Mouse (Mus musculus): ENCODE data around the gene Gpa33.
A peak's percentile ranks its signal among the peaks of the same experiment; 100 is the strongest.
"Not testable (repeated sequence)": the region's sequence is repeated elsewhere in the genome, so short reads cannot be mapped to it uniquely, and the experiment has no call there.

Gene Gpa33

DNA sequence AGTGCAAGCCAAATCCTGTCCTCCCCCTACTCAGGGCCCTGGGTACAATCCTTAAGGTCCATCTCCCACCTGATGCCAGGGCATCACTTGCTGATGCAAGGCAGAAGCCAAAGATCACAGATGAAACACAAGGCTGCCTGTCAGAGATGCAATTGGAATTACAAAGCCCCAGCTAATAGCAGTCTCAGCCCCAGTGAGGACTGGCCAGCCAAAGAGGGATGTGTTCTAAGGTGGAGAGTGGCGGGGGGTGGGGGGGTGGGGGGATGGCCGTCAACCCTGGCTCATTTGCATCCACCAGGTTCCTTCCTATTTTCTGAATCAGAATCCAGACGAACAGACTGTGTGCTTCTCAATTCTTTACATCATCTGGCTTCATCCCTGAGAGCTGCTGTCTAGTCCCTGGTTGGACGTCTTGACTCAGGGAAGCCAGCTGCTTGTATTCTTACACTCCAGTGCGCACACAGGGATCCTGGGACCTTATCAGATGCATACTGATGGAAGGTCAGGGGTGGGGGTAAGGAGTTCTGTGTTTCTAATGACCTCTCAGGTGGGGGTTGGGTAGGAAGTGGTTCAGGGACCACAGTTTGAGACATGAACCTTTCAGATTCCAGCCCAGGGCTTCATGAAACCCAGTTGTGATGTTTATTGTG lies 5.2 kb downstream of the Gpa33 start:
- DNase-seq (ENCODE audit: low spot score), result no peak

DNA sequence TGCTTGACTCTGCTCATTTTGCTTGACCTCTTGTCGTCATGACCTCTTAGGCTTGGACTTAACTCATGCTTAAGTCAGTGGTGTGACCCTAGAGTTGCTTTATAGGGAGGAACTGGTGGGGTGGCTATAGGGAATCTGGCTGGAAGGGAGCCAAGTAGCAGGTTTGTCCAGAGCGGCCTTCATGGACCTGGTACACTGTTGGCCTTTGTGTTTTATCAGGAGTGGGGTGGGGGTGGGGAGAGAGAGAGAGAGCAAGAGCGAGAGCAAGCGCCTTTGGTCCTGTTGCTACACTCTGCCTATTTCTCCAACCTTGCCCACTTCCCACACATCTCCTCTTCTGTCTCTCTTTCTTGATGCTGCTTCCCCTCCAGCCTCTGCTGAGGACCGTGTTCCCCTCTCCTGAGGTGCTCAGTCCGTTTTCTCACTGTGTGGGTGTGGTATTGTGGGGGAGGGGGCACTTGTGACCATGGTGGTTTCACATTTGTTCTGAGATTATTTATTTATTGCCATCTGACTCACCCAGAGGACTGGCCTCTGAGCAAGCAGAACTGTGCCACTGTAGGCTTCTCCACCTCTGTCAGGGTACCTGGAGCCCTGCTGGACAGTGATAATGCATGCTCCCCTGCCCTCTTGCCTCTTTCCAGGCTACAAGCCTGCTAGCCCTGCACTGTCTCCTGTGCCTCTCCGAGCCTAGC lies 7.4 kb downstream of the Gpa33 start:
- peak; percentile 59 for DNase-seq (ENCODE audit: low spot score)

GRCm38 (mm10) chr1:166138136-166138535 lies 8.1 kb downstream of the Gpa33 start:
- DNase-seq (ENCODE audit: low spot score), result peak; percentile 43

DNA sequence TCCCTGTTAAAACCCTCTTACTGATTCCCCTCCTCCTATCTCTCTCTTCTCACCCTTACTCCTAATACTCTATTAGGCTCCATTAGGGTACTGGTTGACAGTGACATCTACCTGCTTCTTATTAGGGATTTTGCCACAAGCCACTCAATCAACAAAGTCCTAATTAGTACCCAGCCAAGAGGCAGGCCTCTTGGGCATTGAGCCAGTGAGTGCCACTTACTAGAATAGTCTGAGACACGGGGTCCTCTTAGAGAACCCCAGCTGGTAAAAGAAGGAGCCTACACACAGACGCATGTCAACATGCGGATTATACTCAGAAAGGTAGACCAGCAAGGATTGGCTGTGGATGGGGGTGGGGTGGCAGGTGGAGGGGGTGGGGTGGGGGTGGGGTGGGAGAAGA lies 9.1 kb downstream of the Gpa33 start:
- no peak for DNase-seq (ENCODE audit: low spot score)

GRCm38 (mm10) chr1:166139620-166140184 lies 9.7 kb downstream of the Gpa33 start:
- DNase-seq (ENCODE audit: low spot score), result no peak

DNA sequence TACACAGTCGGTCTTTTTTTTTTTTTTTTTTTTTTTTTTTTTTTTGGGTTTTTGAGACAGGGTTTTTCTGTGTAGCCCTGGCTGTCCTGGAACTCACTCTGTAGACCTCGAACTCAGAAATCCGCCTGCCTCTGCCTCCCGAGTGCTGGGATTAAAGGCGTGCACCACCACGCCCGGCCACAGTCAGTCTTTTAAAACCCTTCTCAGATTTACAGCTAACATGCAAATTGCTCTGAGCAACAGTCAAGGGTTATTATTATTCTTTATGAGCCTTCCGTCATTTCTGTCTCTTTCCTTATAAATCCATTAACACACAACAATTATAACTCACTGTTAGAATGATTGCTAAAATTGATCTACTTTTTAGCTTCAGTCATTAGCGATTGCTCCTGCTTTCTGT lies 11.8 kb downstream of the Gpa33 start:
- DNase-seq (ENCODE audit: low spot score), result not testable (repeated sequence)

GRCm38 (mm10) chr1:166142369-166142768 lies 12.3 kb downstream of the Gpa33 start:
- no peak for DNase-seq (ENCODE audit: low spot score)

GRCm38 (mm10) chr1:166146626-166147025 lies 16.6 kb downstream of the Gpa33 start:
- no peak for DNase-seq (ENCODE audit: low spot score)

DNA sequence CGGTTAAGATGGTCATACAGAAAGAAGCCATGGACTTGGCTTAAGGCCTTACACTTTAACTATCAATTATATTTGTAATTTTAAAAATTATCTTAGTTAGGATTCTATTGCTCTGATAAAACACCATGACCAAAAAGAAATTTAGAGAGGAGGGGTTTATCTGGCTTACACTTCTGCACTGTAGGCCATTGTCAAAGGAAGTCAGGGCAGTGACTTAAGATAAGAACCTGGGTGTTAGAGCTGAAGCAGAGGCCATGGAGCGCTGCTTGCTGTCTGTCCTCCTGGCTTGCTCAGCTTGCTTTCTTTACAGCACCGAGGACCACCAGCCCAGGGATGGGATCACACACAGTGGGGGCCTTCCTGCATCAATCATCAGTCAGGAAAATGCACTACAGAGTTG lies 17.6 kb downstream of the Gpa33 start:
- DNase-seq (ENCODE audit: low spot score), result no peak

DNA sequence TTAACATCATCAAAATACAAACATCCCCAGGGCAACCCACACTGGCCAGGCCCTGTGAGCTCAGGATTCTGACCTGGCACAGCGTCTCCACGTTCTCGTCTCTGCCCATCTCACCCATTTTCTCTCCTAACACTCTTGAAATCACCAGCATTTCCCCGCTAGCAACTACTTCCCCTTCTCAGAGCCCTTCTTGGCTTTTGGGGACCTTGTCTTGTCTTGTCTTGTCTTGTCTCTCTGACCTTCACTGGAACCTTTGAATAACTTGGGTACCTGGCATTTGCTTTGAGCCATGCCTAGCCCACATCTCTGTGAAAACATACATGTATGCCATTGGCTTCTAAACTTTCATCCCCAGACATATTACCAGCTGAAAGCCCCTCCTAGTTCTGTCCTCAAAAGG lies 19.4 kb downstream of the Gpa33 start:
- DNase-seq (ENCODE audit: low spot score), result no peak

GRCm38 (mm10) chr1:166150035-166150434 lies 20.0 kb downstream of the Gpa33 start:
- no peak for DNase-seq (ENCODE audit: low spot score)

- no peak for DNase-seq (ENCODE audit: low spot score)
Observed at GRCm38 (mm10) chr1:166151341-166151740, 21.3 kb downstream of the Gpa33 start.

GRCm38 (mm10) chr1:166152034-166152433 lies 22.0 kb downstream of the Gpa33 start:
- no peak for DNase-seq (ENCODE audit: low spot score)

- DNase-seq (ENCODE audit: low spot score), result peak; percentile 91
Observed at GRCm38 (mm10) chr1:166153351-166154120, 23.5 kb downstream of the Gpa33 start.

DNA sequence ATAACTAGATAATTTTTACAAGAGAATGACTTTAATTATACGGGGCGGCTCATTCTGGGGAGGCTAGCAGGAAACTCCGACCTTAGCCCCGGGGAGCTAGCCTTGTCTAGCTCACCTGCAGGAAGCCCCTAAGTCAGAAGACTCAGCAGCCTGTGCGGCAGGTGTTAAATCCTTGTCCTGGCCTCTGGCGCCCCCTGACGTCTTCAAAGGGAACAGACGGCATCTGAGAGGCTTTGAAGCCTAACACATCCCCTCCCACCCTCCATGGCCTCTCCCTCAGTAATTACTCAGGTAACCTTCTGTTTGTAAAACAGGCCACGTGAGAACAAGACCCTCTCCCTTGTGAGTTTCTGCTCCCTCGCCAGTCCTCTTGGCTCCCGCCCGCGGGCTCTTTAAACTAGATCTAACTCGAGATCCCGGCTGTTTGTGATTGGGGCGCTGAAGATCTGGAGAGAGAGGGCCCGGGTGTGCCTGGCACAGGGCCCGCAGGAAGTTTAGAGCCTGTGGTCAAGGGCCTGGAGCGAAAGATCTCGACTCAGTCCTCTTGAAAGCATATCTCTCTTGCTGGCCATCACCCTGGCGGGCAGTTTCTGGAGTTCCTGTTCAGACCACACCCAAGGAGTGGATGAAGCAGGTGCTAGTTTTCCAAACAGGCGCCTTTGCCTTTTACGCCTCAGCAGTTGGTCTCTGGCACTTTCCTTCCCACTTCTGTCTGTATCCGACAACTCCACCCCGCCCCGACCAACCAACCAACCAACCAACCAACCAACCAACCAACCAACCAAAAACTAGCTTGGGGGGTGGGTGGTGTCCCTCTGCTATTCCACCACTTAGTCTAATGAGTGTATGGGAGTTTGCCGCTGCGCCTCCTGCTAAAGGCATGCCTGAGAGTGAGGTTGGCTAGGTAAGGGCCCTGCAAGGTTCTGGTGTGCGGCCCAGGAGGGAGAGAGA lies 24.4 kb downstream of the Gpa33 start:
- DNase-seq (ENCODE audit: low spot score), result peak; percentile 72

DNA sequence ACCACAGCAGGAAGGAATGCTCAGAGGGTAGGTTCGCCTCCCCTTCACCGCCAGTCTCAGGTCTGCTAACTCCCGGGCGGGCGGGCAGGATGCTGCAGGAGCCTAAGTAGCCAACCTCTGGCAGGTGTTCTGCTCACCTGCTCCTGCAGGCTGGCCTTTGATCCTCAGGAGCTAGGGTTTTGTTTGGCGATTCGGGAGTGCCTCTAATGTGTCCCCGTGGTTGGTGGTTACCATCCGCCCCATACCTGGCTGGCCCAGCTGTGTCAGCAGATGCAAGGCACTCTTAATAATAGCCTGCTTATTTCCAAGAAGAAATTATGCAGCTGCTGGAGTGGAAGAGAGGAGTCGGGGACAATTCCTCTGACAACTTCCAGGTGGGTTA lies 25.1 kb downstream of the Gpa33 start:
- DNase-seq (ENCODE audit: low spot score), result no peak

GRCm38 (mm10) chr1:166157712-166158111 lies 27.7 kb downstream of the Gpa33 start:
- DNase-seq (ENCODE audit: low spot score), result no peak

DNA sequence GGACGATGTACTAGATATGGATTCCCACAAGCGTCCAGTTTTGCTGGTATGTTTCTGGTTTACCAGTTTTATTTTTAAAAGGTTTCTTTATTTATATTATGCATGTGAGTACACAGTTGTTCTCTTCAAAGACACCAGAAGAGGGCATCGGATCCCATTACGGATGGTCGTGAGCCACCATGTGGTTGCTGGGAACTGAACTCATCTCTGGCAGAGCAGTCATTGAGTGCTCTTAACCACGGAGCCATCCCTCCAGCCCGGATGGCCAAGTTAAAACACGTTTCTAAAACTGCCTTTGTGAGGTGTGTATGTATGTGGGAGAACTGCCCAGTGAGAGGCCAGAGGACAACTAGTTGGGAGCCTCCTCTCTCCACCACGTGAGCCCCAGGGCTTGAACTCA lies 28.6 kb downstream of the Gpa33 start:
- no peak for DNase-seq (ENCODE audit: low spot score)

DNA sequence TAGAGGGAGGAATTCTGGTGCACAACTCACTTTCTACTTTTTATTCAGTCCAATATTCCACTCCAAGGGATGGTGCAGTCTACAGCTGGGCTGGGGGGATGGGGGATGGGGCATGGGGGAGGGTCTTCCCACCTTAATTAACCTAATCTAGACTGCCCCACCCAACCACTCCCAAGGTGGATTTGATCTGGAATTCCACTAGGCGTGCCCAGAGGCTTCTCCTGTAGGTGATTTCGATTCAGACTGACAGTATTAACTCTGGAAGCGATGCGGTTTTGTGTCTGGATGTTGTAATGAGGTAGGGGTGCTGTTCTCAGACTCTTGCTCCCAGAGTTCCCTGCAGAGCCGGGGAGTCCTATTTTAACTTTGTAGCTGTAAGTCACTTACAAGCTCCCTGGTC lies 30.1 kb downstream of the Gpa33 start:
- no peak for DNase-seq (ENCODE audit: low spot score)

- DNase-seq (ENCODE audit: low spot score), result peak; percentile 70
Observed at GRCm38 (mm10) chr1:166160569-166161445, 30.8 kb downstream of the Gpa33 start.

DNA sequence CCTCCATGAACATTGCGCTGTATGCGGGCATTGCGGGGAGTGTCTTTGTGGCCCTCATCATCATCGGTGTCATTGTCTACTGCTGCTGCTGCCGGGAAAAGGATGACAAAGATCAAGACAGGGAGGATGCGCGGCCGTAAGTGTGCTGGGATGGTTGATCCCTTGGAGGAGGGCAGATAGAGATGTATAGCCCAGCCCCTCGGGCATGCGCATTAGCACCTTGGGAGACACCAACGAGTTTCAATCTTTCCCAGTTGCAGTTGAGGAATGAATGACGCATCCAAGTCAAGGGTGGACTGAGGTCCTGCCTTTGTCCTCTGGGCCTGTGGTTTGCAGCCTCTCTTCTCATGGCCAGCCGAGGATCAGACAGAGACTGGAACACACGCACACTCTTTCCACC lies 34.5 kb downstream of the Gpa33 start:
- DNase-seq (ENCODE audit: low spot score), result no peak
